Mouse (Mus musculus): ENCODE results near the gene Iqgap2. TPM values are rescaled to one million over a fixed set of nuclear protein-coding genes. Genes with fewer than 3 reads are reported as not detected.
A peak's percentile ranks its signal among the peaks of the same experiment; 100 is the strongest.

The Iqgap2 gene
- total and polyA plus RNA-seq, 2 experiments from 2014 or later, result 0.83 to 1.3 TPM

GRCm38 (mm10) chr13:95777237-95777636 lies 114.5 kb downstream of the Iqgap2 start:
- no peak overlapping the region for H3K27ac ChIP-seq (ENCODE audit: low read depth)
- no peaks in the 10 kb centered on the region for H3K9me3 ChIP-seq (replicated peaks; ENCODE audit: control insufficient read depth, low read length)
- H3K4me3 ChIP-seq (ENCODE audit: low read depth, low read length), result no peak overlapping the region
- no peak overlapping the region for H3K9ac ChIP-seq (replicated peaks; ENCODE audit: low read depth, low read length)
- DNase-seq (ENCODE audit: low spot score), result no peak
- TF ChIP-seq EP300 (IDR thresholded peaks at IDR 0.05; ENCODE audit: low read depth), result no peak
- peak; percentile 64 for TF ChIP-seq CTCF (IDR thresholded peaks at IDR 0.05; ENCODE audit: low read depth)
- no peaks in the 10 kb centered on the region for H3K4me1 ChIP-seq (ENCODE audit: control insufficient read depth, insufficient read depth)
- no peaks in the 10 kb centered on the region for H3K27me3 ChIP-seq (ENCODE audit: control insufficient read depth, insufficient read depth, low read length)
- H3K36me3 ChIP-seq (replicated peaks; ENCODE audit: control insufficient read depth, insufficient read depth, low read length), result no peaks in the 10 kb centered on the region
- H3K4me2 ChIP-seq (ENCODE audit: low read depth, low read length), result no peak overlapping the region
- 20% methylated on average over 2 of the region's 2 CpGs for WGBS
- ATAC-seq (ENCODE audit: insufficient read depth, low read depth), result no peak

- H3K4me1 ChIP-seq (ENCODE audit: control insufficient read depth, insufficient read depth), result no peaks in the 10 kb centered on the region
- no peak overlapping the region for H3K4me3 ChIP-seq (ENCODE audit: low read depth, low read length)
- no peak overlapping the region for H3K4me2 ChIP-seq (ENCODE audit: low read depth, low read length)
- DNase-seq (ENCODE audit: low spot score) (no peak), ATAC-seq (ENCODE audit: insufficient read depth, low read depth) (no peak)
- 50% methylated on average over 11 of the region's 11 CpGs for WGBS
- no peak overlapping the region for H3K9ac ChIP-seq (replicated peaks; ENCODE audit: low read depth, low read length)
- H3K27me3 ChIP-seq (ENCODE audit: control insufficient read depth, insufficient read depth, low read length), result no peaks in the 10 kb centered on the region
- TF ChIP-seq CTCF (IDR thresholded peaks at IDR 0.05; ENCODE audit: low read depth), result no peak
- no peak for TF ChIP-seq EP300 (IDR thresholded peaks at IDR 0.05; ENCODE audit: low read depth)
- no peaks in the 10 kb centered on the region for H3K36me3 ChIP-seq (replicated peaks; ENCODE audit: control insufficient read depth, insufficient read depth, low read length)
- H3K9me3 ChIP-seq (replicated peaks; ENCODE audit: control insufficient read depth, low read length), result no peaks in the 10 kb centered on the region
- H3K27ac ChIP-seq (ENCODE audit: low read depth), result no peak overlapping the region
Observed at GRCm38 (mm10) chr13:95774966-95775696, 116.6 kb downstream of the Iqgap2 start.

GRCm38 (mm10) chr13:95765017-95765416 lies 126.7 kb downstream of the Iqgap2 start:
- WGBS, result 7% methylated on average over 9 of the region's 9 CpGs
- H3K4me1 ChIP-seq (ENCODE audit: control insufficient read depth, insufficient read depth), result peaks cover 16% of the 10 kb centered on the region
- 0 out of 2 replicates have a peak overlapping the region, but pooled peaks have one; percentile 15 for H3K9ac ChIP-seq (replicated peaks; ENCODE audit: low read depth, low read length)
- H3K9me3 ChIP-seq (replicated peaks; ENCODE audit: control insufficient read depth, low read length), result no peaks in the 10 kb centered on the region
- H3K27me3 ChIP-seq (ENCODE audit: control insufficient read depth, insufficient read depth, low read length), result no peaks in the 10 kb centered on the region
- peak overlapping the region; percentile 18; the same call in 1 of the 2 replicates for H3K4me3 ChIP-seq (ENCODE audit: low read depth, low read length)
- DNase-seq (ENCODE audit: low spot score) (peak; percentile 70), ATAC-seq (ENCODE audit: insufficient read depth, low read depth) (peak; percentile 58)
- peak overlapping the region; percentile 63 for H3K27ac ChIP-seq (ENCODE audit: low read depth)
- H3K4me2 ChIP-seq (ENCODE audit: low read depth, low read length), result peak overlapping the region; percentile 26
- TF ChIP-seq CTCF (IDR thresholded peaks at IDR 0.05; ENCODE audit: low read depth) (no peak), EP300 (IDR thresholded peaks at IDR 0.05; ENCODE audit: low read depth) (no peak)
- H3K36me3 ChIP-seq (replicated peaks; ENCODE audit: control insufficient read depth, insufficient read depth, low read length), result no peaks in the 10 kb centered on the region

GRCm38 (mm10) chr13:95763876-95764517 lies 127.7 kb downstream of the Iqgap2 start:
- peak overlapping the region; percentile 23; the same call in 1 of the 2 replicates for H3K27ac ChIP-seq (ENCODE audit: low read depth)
- TF ChIP-seq CTCF (IDR thresholded peaks at IDR 0.05; ENCODE audit: low read depth), result no peak
- TF ChIP-seq EP300 (IDR thresholded peaks at IDR 0.05; ENCODE audit: low read depth), result no peak
- ATAC-seq (ENCODE audit: insufficient read depth, low read depth), result 0 out of 2 replicates have a peak, but pooled peaks have one; percentile 42

GRCm38 (mm10) chr13:95759810-95760209 lies 131.9 kb downstream of the Iqgap2 start:
- Histone ChIP-seq H3K4me3 (ENCODE audit: low read depth, low read length) (no peak overlapping the region), H3K9ac (replicated peaks; ENCODE audit: low read depth, low read length) (no peak overlapping the region), H3K27ac (ENCODE audit: low read depth) (no peak overlapping the region), H3K27me3 (ENCODE audit: control insufficient read depth, insufficient read depth, low read length) (no peaks in the 10 kb centered on the region), H3K4me2 (ENCODE audit: low read depth, low read length) (no peak overlapping the region), H3K9me3 (replicated peaks; ENCODE audit: control insufficient read depth, low read length) (no peaks in the 10 kb centered on the region), H3K36me3 (replicated peaks; ENCODE audit: control insufficient read depth, insufficient read depth, low read length) (no peaks in the 10 kb centered on the region), H3K4me1 (ENCODE audit: control insufficient read depth, insufficient read depth) (peaks cover 9% of the 10 kb centered on the region)
- 68% methylated on average over 2 of the region's 2 CpGs for WGBS
- DNase-seq (ENCODE audit: low spot score) (no peak), ATAC-seq (ENCODE audit: insufficient read depth, low read depth) (no peak)
- no peak for TF ChIP-seq EP300 (IDR thresholded peaks at IDR 0.05; ENCODE audit: low read depth)
- TF ChIP-seq CTCF (IDR thresholded peaks at IDR 0.05; ENCODE audit: low read depth), result no peak

More at GRCm38 (mm10) chr13:95763876-95764517, 127.7 kb downstream of the Iqgap2 start:
- Histone ChIP-seq H3K4me1 (ENCODE audit: control insufficient read depth, insufficient read depth) (peaks cover 16% of the 10 kb centered on the region), H3K4me2 (ENCODE audit: low read depth, low read length) (no peak overlapping the region), H3K4me3 (ENCODE audit: low read depth, low read length) (no peak overlapping the region), H3K27me3 (ENCODE audit: control insufficient read depth, insufficient read depth, low read length) (no peaks in the 10 kb centered on the region), H3K9me3 (replicated peaks; ENCODE audit: control insufficient read depth, low read length) (no peaks in the 10 kb centered on the region), H3K36me3 (replicated peaks; ENCODE audit: control insufficient read depth, insufficient read depth, low read length) (no peaks in the 10 kb centered on the region), H3K9ac (replicated peaks; ENCODE audit: low read depth, low read length) (no peak overlapping the region)
- WGBS, result 34% methylated on average over 3 of the region's 3 CpGs
- peak; percentile 36 for DNase-seq (ENCODE audit: low spot score)

Measured in heart, postnatal 0 days (tissue).